Mouse (Mus musculus): ENCODE measurements at regions not wholly inside any gene's neighbourhood (a gene's known extent, or its start where the extent isn't known, plus 50 kb on each side); places are given as distances from the start of the nearest gene placed in this dataset.

GRCm38 (mm10) chr16:55470721-55471120, 172.9 kb upstream of the Zpld1 start:
- in situ Hi-C loops (cut with MboI, MseI) = no loop called here

DNA sequence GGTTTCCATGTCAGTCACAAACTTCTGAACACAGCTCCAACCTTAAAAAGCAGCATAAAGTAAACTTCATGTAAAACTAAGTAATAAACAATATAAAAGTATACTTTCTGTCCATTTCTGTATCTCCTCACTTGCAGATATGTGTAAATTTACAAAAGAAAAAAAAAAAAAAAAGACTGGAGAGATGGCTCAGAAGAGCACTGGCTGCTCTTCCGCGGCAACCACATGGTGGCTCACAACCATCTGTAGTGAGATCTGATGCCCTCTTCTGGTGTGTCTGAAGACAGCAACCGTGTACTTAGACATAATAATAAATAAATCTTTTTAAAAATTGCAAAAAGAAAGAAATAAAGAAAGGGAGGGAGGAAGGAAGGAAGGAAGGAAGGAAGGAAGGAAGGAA, 171.9 kb upstream of the Zpld1 start:
- in situ Hi-C loops (cut with MboI, MseI) = no loop called here

DNA sequence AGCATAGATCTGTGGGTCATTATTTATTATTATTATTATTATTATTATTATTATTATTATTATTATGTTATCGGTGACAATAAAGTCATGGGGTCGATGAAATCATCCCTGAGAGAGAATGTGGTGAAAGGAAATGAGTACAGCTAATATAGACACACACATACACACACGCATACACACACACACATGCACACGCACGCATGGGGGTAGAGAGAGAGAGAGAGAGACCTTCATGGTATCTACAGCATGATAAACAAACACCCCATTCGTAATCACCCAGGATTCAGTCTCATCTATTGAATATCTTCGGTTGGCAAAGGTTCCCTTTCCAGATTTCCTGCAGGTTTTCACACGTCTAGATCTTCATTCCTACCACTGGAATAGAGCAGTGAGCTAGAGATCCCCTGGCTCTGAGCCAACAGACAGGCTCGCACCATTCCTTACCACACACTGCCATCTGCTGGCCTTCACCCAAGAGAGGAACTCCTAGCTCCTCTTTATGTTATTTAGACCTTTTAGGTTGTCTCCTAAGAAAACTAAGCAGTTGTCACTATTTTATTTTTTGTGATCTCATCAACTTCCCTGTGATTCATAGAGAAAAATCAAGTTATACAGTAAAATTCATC, 171.2 kb upstream of the Zpld1 start:
- in situ Hi-C loops (cut with MboI, MseI) = no loop called here

GRCm38 (mm10) chr16:55460519-55460918, 162.7 kb upstream of the Zpld1 start:
- in situ Hi-C loops (cut with MboI, MseI) = no loop called here

- in situ Hi-C loops (cut with MboI, MseI) = no loop called here
Measured at GRCm38 (mm10) chr16:55447581-55447980, 149.8 kb upstream of the Zpld1 start.

GRCm38 (mm10) chr16:55442821-55443581, 145.2 kb upstream of the Zpld1 start:
- in situ Hi-C loops (cut with MboI, MseI) = no loop called here

GRCm38 (mm10) chr16:55435139-55435968, 137.6 kb upstream of the Zpld1 start:
- in situ Hi-C loops (cut with MboI, MseI) = no loop called here

DNA sequence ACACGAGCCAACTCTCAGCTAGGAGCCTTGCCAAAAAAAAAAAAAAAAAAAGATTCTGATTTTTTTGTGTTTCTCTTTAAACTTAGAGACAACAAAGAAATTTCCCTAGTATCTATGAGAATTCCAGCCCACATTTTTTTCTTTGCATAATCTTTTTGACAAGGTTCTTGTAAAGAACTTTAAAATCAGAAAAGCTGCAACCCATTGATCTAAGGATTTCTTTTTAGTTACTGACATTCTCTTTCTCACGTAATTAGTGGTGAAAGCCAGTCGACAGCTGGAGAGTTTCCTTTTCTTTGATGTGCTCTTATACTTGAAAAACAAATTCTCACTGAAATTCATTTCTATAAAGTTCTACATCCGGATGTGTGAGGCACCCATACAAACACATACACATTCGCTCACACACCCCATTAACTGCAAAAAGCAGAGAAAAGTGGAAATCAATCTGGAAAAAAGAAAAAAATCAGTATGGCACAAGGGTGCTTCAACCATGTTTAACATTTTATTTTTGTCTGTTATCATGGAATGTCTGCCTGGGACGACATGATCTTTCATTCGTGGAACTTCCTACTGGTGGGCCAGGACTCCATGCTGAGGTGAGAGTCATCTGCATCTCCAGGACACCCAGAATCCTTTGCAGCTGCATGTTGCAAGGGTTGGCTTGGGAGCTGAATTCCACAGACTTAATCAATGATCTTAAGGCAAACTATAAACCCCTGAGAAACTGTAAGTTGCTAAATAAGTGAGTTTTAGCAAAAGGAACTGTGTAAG, 124.0 kb upstream of the Zpld1 start:
- in situ Hi-C loops (cut with MboI, MseI) = no loop called here

GRCm38 (mm10) chr16:55420876-55421568, 123.2 kb upstream of the Zpld1 start:
- in situ Hi-C loops (cut with MboI, MseI) = no loop called here

DNA sequence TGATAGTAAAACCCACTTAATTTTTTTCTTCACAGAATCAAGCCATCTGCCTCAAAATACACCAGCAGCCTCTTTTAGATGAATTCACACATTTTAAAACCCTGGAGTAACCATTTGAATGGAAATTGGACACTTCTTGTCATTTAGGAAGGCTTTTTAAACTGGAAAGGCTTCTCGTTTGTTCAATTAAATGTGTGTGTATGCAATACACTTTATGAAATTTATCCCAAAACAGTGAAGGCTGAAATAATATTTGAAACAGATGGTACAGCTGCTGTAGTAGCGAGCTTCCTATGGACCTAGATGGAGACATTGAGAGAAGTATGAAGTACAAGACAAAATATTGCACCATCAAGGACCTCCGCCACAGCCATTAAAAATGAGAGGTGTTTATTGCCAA, 121.1 kb upstream of the Zpld1 start:
- in situ Hi-C loops (cut with MboI, MseI) = no loop called here

- in situ Hi-C loops (cut with MboI, MseI) = no loop called here
Measured at GRCm38 (mm10) chr16:55400818-55401217, 103.0 kb upstream of the Zpld1 start.

DNA sequence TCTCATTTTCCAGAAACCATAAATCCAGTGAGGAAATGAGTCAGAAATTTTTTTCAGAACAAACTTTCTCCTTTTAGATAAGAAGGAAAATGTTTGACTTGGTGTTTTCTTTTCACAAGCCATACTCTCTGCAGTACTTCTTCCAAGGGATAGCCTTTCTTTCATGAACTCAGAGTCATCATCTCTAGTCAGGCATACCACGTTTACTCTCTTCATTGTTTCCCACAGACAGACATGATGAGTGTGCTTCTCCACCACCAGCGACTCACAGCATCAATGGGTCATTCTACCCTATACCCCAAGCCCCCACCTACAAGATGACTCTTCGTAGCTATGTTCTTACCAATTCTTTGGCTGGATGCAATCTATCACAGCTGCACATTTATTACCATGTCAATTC, 97.1 kb upstream of the Zpld1 start:
- in situ Hi-C loops (cut with MboI, MseI) = no loop called here

DNA sequence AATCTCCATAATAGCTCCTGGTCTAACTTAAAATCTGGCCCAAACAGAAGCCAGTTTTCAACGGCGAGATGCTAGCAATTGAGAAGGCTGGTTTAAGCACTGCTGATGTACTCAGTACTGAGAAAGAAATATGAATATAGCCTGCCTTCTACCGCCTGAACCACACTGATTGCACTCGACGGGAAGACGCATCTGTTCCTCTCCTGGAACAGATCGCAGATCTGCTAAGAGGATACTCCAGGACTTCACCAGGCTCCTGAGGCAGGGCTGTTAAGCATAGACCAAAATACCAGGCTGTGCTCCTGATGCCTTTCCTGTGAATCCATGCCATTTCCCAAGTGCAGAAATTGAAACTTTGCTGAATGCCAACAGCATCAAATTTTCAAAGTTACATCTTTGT, 92.6 kb upstream of the Zpld1 start:
- in situ Hi-C loops (cut with MboI, MseI) = no loop called here

DNA sequence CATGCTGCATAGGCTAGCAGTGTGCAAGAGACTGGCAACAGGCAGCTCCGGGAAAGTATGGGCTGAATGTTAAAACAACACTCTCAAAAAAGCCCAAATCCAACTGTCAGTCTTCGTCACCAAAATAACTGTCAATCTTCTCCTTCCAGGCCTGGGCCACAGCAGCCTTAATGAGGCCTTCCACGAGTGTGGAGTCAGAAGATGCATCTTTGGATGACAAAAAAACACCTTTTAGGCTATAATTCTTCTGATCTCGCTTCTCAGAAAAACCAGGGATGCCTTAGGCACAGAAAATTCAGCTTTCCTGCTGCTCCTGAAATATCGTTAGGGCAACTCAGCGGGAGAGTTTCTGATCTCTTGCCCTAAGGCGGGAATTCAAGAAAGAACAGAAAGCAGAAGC, 82.2 kb upstream of the Zpld1 start:
- in situ Hi-C loops (cut with MboI, MseI) = loop anchor here in 1 of 2 experiments (10.0 kb wide), 1 partner anchor 185 kb away; no protein-coding TSS in a partner anchor

DNA sequence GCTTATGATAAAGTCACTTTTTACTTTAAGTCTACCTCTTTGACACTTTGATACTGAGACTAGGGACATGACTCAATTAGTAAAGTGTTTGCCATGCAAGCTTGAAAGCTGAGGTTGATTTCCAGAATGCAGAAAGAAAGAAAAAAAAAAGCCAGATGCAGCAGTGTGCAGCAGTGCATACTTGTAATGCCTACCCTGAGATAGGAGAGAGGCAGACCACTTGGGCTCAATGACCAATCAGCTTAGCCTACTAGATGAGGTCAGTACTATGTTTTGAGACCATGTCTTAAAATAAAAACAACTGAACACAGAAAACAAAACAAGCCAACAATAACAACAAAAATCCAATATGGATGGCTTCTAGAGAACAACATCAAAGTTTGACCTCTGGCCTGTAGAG, 81.4 kb upstream of the Zpld1 start:
- in situ Hi-C loops (cut with MboI, MseI) = no loop called here

GRCm38 (mm10) chr16:55378701-55379100, 80.9 kb upstream of the Zpld1 start:
- in situ Hi-C loops (cut with MboI, MseI) = no loop called here

DNA sequence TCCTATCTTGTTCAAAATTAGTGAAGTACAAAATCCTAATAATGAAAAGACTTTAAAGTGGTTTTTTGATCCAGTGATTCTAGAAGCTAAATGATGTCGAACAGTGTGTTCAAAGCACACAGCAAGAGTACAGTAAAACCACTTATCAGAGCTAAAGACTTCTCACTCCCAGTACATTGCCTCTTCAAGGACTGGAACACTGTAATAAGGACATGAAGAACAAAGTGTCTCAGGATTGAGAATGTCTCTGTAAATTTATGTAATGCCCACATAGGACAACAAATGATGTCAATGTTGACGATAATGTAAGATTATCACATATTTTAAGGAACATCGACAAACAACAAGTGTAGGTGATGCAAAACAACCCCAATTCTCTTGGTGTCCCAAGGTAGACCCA, 78.1 kb upstream of the Zpld1 start:
- in situ Hi-C loops (cut with MboI, MseI) = no loop called here

GRCm38 (mm10) chr16:55357686-55358085, 59.9 kb upstream of the Zpld1 start:
- in situ Hi-C loops (cut with MboI, MseI) = no loop called here

- in situ Hi-C loops (cut with MboI, MseI) = no loop called here
Measured at GRCm38 (mm10) chr16:55356097-55356496, 58.3 kb upstream of the Zpld1 start.
